Mouse (Mus musculus): ENCODE results near the gene Glipr1l2. TPM values are rescaled to one million over a fixed set of nuclear protein-coding genes. Genes with fewer than 3 reads are reported as not detected.
"Not testable (repeated sequence)": the region's sequence is repeated elsewhere in the genome, so short reads cannot be mapped to it uniquely, and the experiment has no call there.

Glipr1l2 gene
- polyA plus RNA-seq (2012; rRNA removed) = not detected in 2 replicates

- Histone ChIP-seq H3K4me3 (ENCODE audit: low read depth, low read length) (no peak within 1 kb of the TSS), H3K4me1 (ENCODE audit: control insufficient read depth, insufficient read depth, insufficient read length, low read length) (no peaks in the 10 kb centered on the region), H3K27me3 (ENCODE audit: control insufficient read depth, insufficient read depth, low read length) (no peaks in the 10 kb centered on the region), H3K36me3 (ENCODE audit: control insufficient read depth, insufficient read depth, low read length) (no peaks in the 10 kb centered on the region), H3K27ac (ENCODE audit: insufficient read depth, low read depth, low read length) (no peak within 1 kb of the TSS)
- TF ChIP-seq CTCF (IDR thresholded peaks at IDR 0.05; ENCODE audit: extremely low read depth, insufficient read length, insufficient replicate concordance, low read depth, low read length) (no peak), POLR2A (IDR thresholded peaks at IDR 0.05; ENCODE audit: low read depth, low read length) (no peak)
- 93% methylated on average over 14 of the region's 14 CpGs for WGBS
These were observed at the start of gene Glipr1l2 for GRCm38 (mm10) chr10:112083157-112083556. TSS of gene Glipr1l2 (plus strand) at chr10:112083354.

- not testable (repeated sequence) for H3K27ac ChIP-seq (ENCODE audit: insufficient read depth, low read depth, low read length); H3K4me3 ChIP-seq (ENCODE audit: low read depth, low read length); H3K4me1 ChIP-seq (ENCODE audit: control insufficient read depth, insufficient read depth, insufficient read length, low read length); H3K27me3 ChIP-seq (ENCODE audit: control insufficient read depth, insufficient read depth, low read length); H3K36me3 ChIP-seq (ENCODE audit: control insufficient read depth, insufficient read depth, low read length)
- 63% methylated on average over 9 of the region's 9 CpGs for WGBS
These were observed 39.6 kb upstream of the Glipr1l2 start for GRCm38 (mm10) chr10:112043523-112043922.

GRCm38 (mm10) chr10:112044283-112044682 lies 38.9 kb upstream of the Glipr1l2 start:
- not testable (repeated sequence) for H3K4me1 ChIP-seq (ENCODE audit: control insufficient read depth, insufficient read depth, insufficient read length, low read length); H3K36me3 ChIP-seq (ENCODE audit: control insufficient read depth, insufficient read depth, low read length); H3K4me3 ChIP-seq (ENCODE audit: low read depth, low read length); H3K27me3 ChIP-seq (ENCODE audit: control insufficient read depth, insufficient read depth, low read length); H3K27ac ChIP-seq (ENCODE audit: insufficient read depth, low read depth, low read length)
- 34% methylated on average over 14 of the region's 14 CpGs for WGBS

GRCm38 (mm10) chr10:112051220-112051619 lies 31.9 kb upstream of the Glipr1l2 start:
- H3K36me3 ChIP-seq (ENCODE audit: control insufficient read depth, insufficient read depth, low read length) = no peaks in the 10 kb centered on the region

GRCm38 (mm10) chr10:112051956-112052355 lies 31.2 kb upstream of the Glipr1l2 start:
- not testable (repeated sequence) for H3K4me3 ChIP-seq (ENCODE audit: low read depth, low read length); H3K4me1 ChIP-seq (ENCODE audit: control insufficient read depth, insufficient read depth, insufficient read length, low read length); H3K27ac ChIP-seq (ENCODE audit: insufficient read depth, low read depth, low read length); H3K36me3 ChIP-seq (ENCODE audit: control insufficient read depth, insufficient read depth, low read length); H3K27me3 ChIP-seq (ENCODE audit: control insufficient read depth, insufficient read depth, low read length)
- WGBS = 69% methylated on average over 2 of the region's 2 CpGs

More at GRCm38 (mm10) chr10:112051220-112051619, 31.9 kb upstream of the Glipr1l2 start:
- H3K4me3 ChIP-seq (ENCODE audit: low read depth, low read length) = no peak overlapping the region
- no peaks in the 10 kb centered on the region for H3K4me1 ChIP-seq (ENCODE audit: control insufficient read depth, insufficient read depth, insufficient read length, low read length)
- no peak overlapping the region for H3K27ac ChIP-seq (ENCODE audit: insufficient read depth, low read depth, low read length)
- H3K27me3 ChIP-seq (ENCODE audit: control insufficient read depth, insufficient read depth, low read length) = no peaks in the 10 kb centered on the region
- TF ChIP-seq POLR2A (IDR thresholded peaks at IDR 0.05; ENCODE audit: low read depth, low read length) (no peak), CTCF (IDR thresholded peaks at IDR 0.05; ENCODE audit: extremely low read depth, insufficient read length, insufficient replicate concordance, low read depth, low read length) (no peak)

- Histone ChIP-seq H3K27ac (ENCODE audit: insufficient read depth, low read depth, low read length) (no peak within 1 kb of the TSS), H3K4me1 (ENCODE audit: control insufficient read depth, insufficient read depth, insufficient read length, low read length) (no peaks in the 10 kb centered on the region), H3K27me3 (ENCODE audit: control insufficient read depth, insufficient read depth, low read length) (no peaks in the 10 kb centered on the region), H3K36me3 (ENCODE audit: control insufficient read depth, insufficient read depth, low read length) (no peaks in the 10 kb centered on the region), H3K4me3 (ENCODE audit: low read depth, low read length) (no peak within 1 kb of the TSS)
- 50% methylated on average over 14 of the region's 14 CpGs for WGBS
- TF ChIP-seq POLR2A (IDR thresholded peaks at IDR 0.05; ENCODE audit: low read depth, low read length) (no peak), CTCF (IDR thresholded peaks at IDR 0.05; ENCODE audit: extremely low read depth, insufficient read length, insufficient replicate concordance, low read depth, low read length) (no peak)
These were observed 23.2 kb upstream of the Glipr1l2 start, which contains the start of gene Glipr1l1 for GRCm38 (mm10) chr10:112059702-112060582. TSS of gene Glipr1l1 (plus strand) at chr10:112060189.

GRCm38 (mm10) chr10:112060583-112060934 lies 22.6 kb upstream of the Glipr1l2 start:
- not testable (repeated sequence) for H3K36me3 ChIP-seq (ENCODE audit: control insufficient read depth, insufficient read depth, low read length); H3K4me3 ChIP-seq (ENCODE audit: low read depth, low read length); H3K27me3 ChIP-seq (ENCODE audit: control insufficient read depth, insufficient read depth, low read length); H3K27ac ChIP-seq (ENCODE audit: insufficient read depth, low read depth, low read length); H3K4me1 ChIP-seq (ENCODE audit: control insufficient read depth, insufficient read depth, insufficient read length, low read length)
- WGBS = 77% methylated on average over 6 of the region's 6 CpGs

- H3K4me1 ChIP-seq (ENCODE audit: control insufficient read depth, insufficient read depth, insufficient read length, low read length) = no peaks in the 10 kb centered on the region
- TF ChIP-seq POLR2A (IDR thresholded peaks at IDR 0.05; ENCODE audit: low read depth, low read length) (no peak), CTCF (IDR thresholded peaks at IDR 0.05; ENCODE audit: extremely low read depth, insufficient read length, insufficient replicate concordance, low read depth, low read length) (no peak)
- H3K36me3 ChIP-seq (ENCODE audit: control insufficient read depth, insufficient read depth, low read length) = no peaks in the 10 kb centered on the region
- WGBS = 23% methylated on average over 2 of the region's 2 CpGs
- H3K27ac ChIP-seq (ENCODE audit: insufficient read depth, low read depth, low read length) = no peak overlapping the region
- H3K4me3 ChIP-seq (ENCODE audit: low read depth, low read length) = no peak overlapping the region
- H3K27me3 ChIP-seq (ENCODE audit: control insufficient read depth, insufficient read depth, low read length) = no peaks in the 10 kb centered on the region
These were observed 3.1 kb upstream of the Glipr1l2 start for GRCm38 (mm10) chr10:112080044-112080443.

Data from small intestine, adult 2 months (tissue).